Mouse (Mus musculus) liver, embryonic 14.5 days (tissue): ENCODE measurements around the gene Olfr726. TPM values are rescaled to one million over a fixed set of nuclear protein-coding genes. Genes with fewer than 3 reads are reported as not detected.

ENCODE experiments used
- ATAC-seq: fragments of 200-750 bp; cut with Nextera tagmentation; 2 replicates; pipeline ENCODE4 v1.8.0; 2017; ENCODE audit warnings: moderate number of reproducible peaks, mild to moderate bottlenecking, moderate library complexity; ENCODE audit not compliant: insufficient read depth
- DNase-seq, 3 experiments: peaks; one replicate each; pipeline ENCODE4 v3.0.0-alpha.2; 2012 to 2013; ENCODE audit warnings: low read depth in 3 of 3, low spot score in 3 of 3
- H3K27ac ChIP-seq: fragments of 300-500 bp; sonication (generic); 2 replicates; pipeline ENCODE4 v1.5.1; 2014; ENCODE audit warnings: moderate library complexity, mild to moderate bottlenecking, control low read depth, inconsistent platforms
- H3K27me3 ChIP-seq: fragments of 300-500 bp; sonication (generic); 2 replicates; pipeline ENCODE4 v1.6.1; 2014; ENCODE audit warnings: mild to moderate bottlenecking, low read length, moderate library complexity; ENCODE audit not compliant: control insufficient read depth, insufficient read depth
- H3K36me3 ChIP-seq: fragments of 300-500 bp; sonication (generic); replicated peaks from 2 replicates; pipeline ENCODE4 v1.6.1; 2014; ENCODE audit warnings: low read depth; ENCODE audit not compliant: control insufficient read depth, insufficient read depth
- H3K4me1 ChIP-seq, 2 experiments: fragments of 200-500 bp in 1 of 2; fragments of 300-500 bp in 1 of 2; sonication (generic) in 1 of 2; replicated peaks; 2 replicates each; pipeline ENCODE4 v1.6.1; 2012 to 2014; ENCODE audit warnings: antibody characterized with exemption in 1 of 2, inconsistent platforms in 1 of 2, low read length in 1 of 2; ENCODE audit not compliant: control insufficient read depth in 2 of 2, insufficient read depth in 2 of 2
- H3K4me2 ChIP-seq: fragments of 300-500 bp; sonication (generic); 2 replicates; pipeline ENCODE4 v1.6.1; 2014; ENCODE audit warnings: low read depth, mild to moderate bottlenecking, control low read depth, moderate library complexity
- H3K4me3 ChIP-seq, 2 experiments: fragments of 200-500 bp in 1 of 2; fragments of 300-500 bp in 1 of 2; sonication (generic) in 1 of 2; 2 replicates each; pipeline ENCODE4 v1.5.1; 2012 to 2014; ENCODE audit warnings: low read depth in 2 of 2, low read length in 2 of 2, mild to moderate bottlenecking in 2 of 2, control low read depth in 1 of 2, inconsistent platforms in 1 of 2, moderate library complexity in 1 of 2; ENCODE audit not compliant: insufficient read depth in 1 of 2
- H3K9ac ChIP-seq: fragments of 300-500 bp; sonication (generic); replicated peaks from 2 replicates; pipeline ENCODE4 v1.6.1; 2014; ENCODE audit warnings: mild to moderate bottlenecking, control low read depth, moderate library complexity
- H3K9me3 ChIP-seq: fragments of 300-500 bp; sonication (generic); 2 replicates; pipeline ENCODE4 v1.6.1; 2016; ENCODE audit warnings: low read length, mixed read lengths; ENCODE audit not compliant: control insufficient read depth
- CTCF ChIP-seq: IDR thresholded peaks from 2 replicates; pipeline ENCODE4 v1.5.1; 2016; ENCODE audit warnings: antibody characterized with exemption, low read depth, control low read depth
- EP300 ChIP-seq: IDR thresholded peaks from 2 replicates; pipeline ENCODE4 v1.6.1; 2016; ENCODE audit warnings: antibody characterized with exemption, low read depth
- WGBS: fragments of 180-500 bp; shearing (Covaris S2); extraction: QIAGEN DNeasy Blood & Tissue Kit; methylation state at CpG from one replicate; pipeline ENCODE4 v1.1.7; 2014; ENCODE audit not compliant: insufficient replicate concordance; 5-methylcytosine and 5-hydroxymethylcytosine counted together
- polyA plus RNA-seq, 2 experiments: library from polyadenylated mRNA; depleted of rRNA in 1 of 2; stranded (reverse) in 1 of 2; unstranded in 1 of 2; fragments of >200 nt; fragmentation: Nextera tagmentation in 1 of 2; extraction: Ambion mirVana in 1 of 2; gene quantifications; 2 replicates each; pipeline versions ENCODE4 v1.2.1 to v1.2.3; 2012 to 2014

The Olfr726 gene
- polyA plus RNA-seq (2012; rRNA removed), result not detected in 2 replicates
- polyA plus RNA-seq (2014; fragmentation: Nextera tagmentation; extraction: Ambion mirVana), result not detected in 2 replicates

GRCm38 (mm10) chr14:50090853-50091252, at the start of gene Olfr726:
TSS of gene Olfr726 (minus strand) at chr14:50090953.
- Histone ChIP-seq H3K9me3 (no peaks in the 10 kb centered on the region), H3K36me3 (no peaks in the 10 kb centered on the region), H3K4me3 (no peak within 1 kb of the TSS), H3K4me1 (no peaks in the 10 kb centered on the region), H3K9ac (no peak within 1 kb of the TSS), H3K4me2 (no peak within 1 kb of the TSS), H3K27me3 (no peaks in the 10 kb centered on the region), H3K27ac (no peak within 1 kb of the TSS)
- TF ChIP-seq CTCF, result no peak
- TF ChIP-seq EP300, result no peak
- 38% methylated on average over 1 of the region's 1 CpGs for WGBS
- DNase-seq, result no peak
- no peak for ATAC-seq

- no peak for DNase-seq
- TF ChIP-seq CTCF (no peak), EP300 (no peak)
Observed at GRCm38 (mm10) chr14:50122886-50123285, 32.1 kb upstream of the Olfr726 start, which contains the start of gene Olfr727. TSS of gene Olfr727 (plus strand) at chr14:50123186.

GRCm38 (mm10) chr14:50062733-50063104, 28.0 kb downstream of the Olfr726 start:
- H3K4me1 ChIP-seq, result peaks cover 0 to 5% of the 10 kb centered on the region in 2 experiments; a peak in 1 of 4 replicates
- no peaks in the 10 kb centered on the region for H3K9me3 ChIP-seq
- no peaks in the 10 kb centered on the region for H3K36me3 ChIP-seq
- H3K27ac ChIP-seq, result no peak overlapping the region
- H3K9ac ChIP-seq, result peak overlapping the region; percentile 60
- no peaks in the 10 kb centered on the region for H3K27me3 ChIP-seq
- H3K4me3 ChIP-seq, result peak overlapping the region; percentile 56 to 59
- no peak for TF ChIP-seq EP300
- no peak for TF ChIP-seq CTCF
- H3K4me2 ChIP-seq, result peak overlapping the region; percentile 86
- 0% methylated on average over 4 of the region's 4 CpGs for WGBS
- DNase-seq (no peak), ATAC-seq (peak; percentile 40)

More at GRCm38 (mm10) chr14:50122886-50123285, 32.1 kb upstream of the Olfr726 start, which contains the start of gene Olfr727:
- Histone ChIP-seq H3K9me3 (no peaks in the 10 kb centered on the region), H3K4me3 (no peak within 1 kb of the TSS), H3K4me2 (no peak within 1 kb of the TSS), H3K27me3 (no peaks in the 10 kb centered on the region), H3K9ac (no peak within 1 kb of the TSS), H3K4me1 (no peaks in the 10 kb centered on the region), H3K36me3 (no peaks in the 10 kb centered on the region), H3K27ac (no peak within 1 kb of the TSS)
- no peak for ATAC-seq
- WGBS, result 76% methylated on average over 1 of the region's 1 CpGs

GRCm38 (mm10) chr14:50061955-50062732, 28.6 kb downstream of the Olfr726 start:
- Histone ChIP-seq H3K36me3 (no peaks in the 10 kb centered on the region), H3K4me1 (peaks cover 0 to 5% of the 10 kb centered on the region in 2 experiments; a peak in 1 of 4 replicates), H3K27ac (no peak overlapping the region), H3K9ac (peak overlapping the region; percentile 60), H3K4me3 (peak overlapping the region; percentile 56 to 59), H3K27me3 (no peaks in the 10 kb centered on the region), H3K9me3 (no peaks in the 10 kb centered on the region), H3K4me2 (peak overlapping the region; percentile 86)
- ATAC-seq (peak; percentile 92), DNase-seq (peak; percentile 26 to 35 (median 30))
- TF ChIP-seq CTCF, result peak; percentile 68
- TF ChIP-seq EP300, result no peak
- under 1% methylated on average over 52 of the region's 52 CpGs for WGBS

GRCm38 (mm10) chr14:50061590-50061954, 29.2 kb downstream of the Olfr726 start:
- peak overlapping the region; percentile 56 to 59 for H3K4me3 ChIP-seq
- no peaks in the 10 kb centered on the region for H3K27me3 ChIP-seq
- no peak for TF ChIP-seq EP300
- TF ChIP-seq CTCF, result no peak
- no peaks in the 10 kb centered on the region for H3K36me3 ChIP-seq
- peaks cover 0 to 5% of the 10 kb centered on the region in 2 experiments; a peak in 1 of 4 replicates for H3K4me1 ChIP-seq
- peak overlapping the region; percentile 60 for H3K9ac ChIP-seq
- DNase-seq (no peak), ATAC-seq (peak; percentile 30)
- H3K27ac ChIP-seq, result no peak overlapping the region
- H3K4me2 ChIP-seq, result peak overlapping the region; percentile 86
- no peaks in the 10 kb centered on the region for H3K9me3 ChIP-seq
- WGBS, result 0% methylated on average over 11 of the region's 13 CpGs
